Mouse (Mus musculus) v-Abl transformed pro-B cells (cell line): ENCODE results near the gene Ghsr.

ENCODE experiments used
- in situ Hi-C, 2 experiments: fragments of 400-800 bp; cut with MboI; formaldehyde crosslinking; loops; one replicate each; pipeline ENCODE4 v1.15.1; 2025; ENCODE audit not compliant: unreplicated experiment in 2 of 2

Gene Ghsr

DNA sequence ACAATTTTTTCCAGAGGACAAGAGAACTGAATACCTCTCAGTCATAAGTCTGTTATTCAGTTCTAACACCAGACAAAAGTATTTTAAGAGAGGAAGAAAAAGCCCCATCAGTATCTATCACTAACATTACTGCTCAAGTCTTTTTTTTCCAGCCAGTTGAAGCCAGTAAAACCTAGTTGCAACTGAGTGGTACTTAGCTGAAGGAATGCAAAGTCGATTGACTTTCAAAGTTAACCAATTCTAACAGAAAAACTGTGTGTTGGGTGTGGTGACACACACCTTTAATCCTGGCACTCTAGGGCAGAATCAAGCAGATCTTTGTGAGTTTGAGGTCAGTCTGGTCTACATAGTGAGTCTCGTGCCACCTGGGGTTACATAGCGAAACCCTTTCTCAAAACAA lies 35.3 kb downstream of the Ghsr start:
- in situ Hi-C loops: no loop called here

GRCm38 (mm10) chr3:27408564-27408963 lies 37.4 kb downstream of the Ghsr start:
- in situ Hi-C loops: no loop called here

GRCm38 (mm10) chr3:27411286-27411685 lies 40.1 kb downstream of the Ghsr start:
- in situ Hi-C loops: no loop called here

DNA sequence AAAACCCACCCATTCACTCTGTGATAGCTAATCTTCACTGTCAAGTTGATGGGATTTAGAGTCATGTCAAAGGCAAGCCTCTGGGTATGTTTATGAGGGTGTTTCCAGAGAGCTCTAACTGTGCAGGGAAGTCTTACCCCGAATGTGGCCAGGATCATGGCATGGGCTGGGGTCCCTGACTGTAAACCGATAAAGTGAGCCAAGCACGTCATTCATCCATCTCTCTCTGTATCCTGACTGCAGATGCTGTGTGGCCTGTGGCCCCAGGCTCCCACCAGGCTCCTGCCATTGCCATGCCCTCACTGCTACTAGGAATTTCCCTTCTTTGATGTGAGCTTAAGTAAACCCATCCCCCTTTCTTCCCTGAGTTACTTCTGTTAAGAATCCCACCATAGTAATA lies 42.4 kb downstream of the Ghsr start:
- in situ Hi-C loops: no loop called here

- in situ Hi-C loops: no loop called here
Measured at GRCm38 (mm10) chr3:27416786-27417185, 45.6 kb downstream of the Ghsr start.

DNA sequence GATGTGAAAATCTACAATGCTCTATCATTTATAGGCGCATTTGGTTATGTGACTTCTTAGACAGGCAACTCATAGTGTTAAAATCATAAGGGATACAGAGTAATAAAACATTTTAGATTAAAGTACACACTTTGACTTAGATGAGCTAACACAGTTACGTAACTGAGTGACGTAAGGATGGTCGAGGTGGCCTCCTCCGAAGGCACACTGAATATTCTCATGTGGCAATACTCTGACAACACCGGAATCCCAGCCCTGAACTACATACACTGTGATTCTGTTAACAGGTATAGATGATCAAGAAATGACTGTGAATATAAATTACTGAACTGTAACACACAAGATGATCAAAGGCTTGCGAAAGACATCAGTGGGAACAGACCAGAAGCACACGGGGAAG lies 47.5 kb downstream of the Ghsr start:
- in situ Hi-C loops: no loop called here

DNA sequence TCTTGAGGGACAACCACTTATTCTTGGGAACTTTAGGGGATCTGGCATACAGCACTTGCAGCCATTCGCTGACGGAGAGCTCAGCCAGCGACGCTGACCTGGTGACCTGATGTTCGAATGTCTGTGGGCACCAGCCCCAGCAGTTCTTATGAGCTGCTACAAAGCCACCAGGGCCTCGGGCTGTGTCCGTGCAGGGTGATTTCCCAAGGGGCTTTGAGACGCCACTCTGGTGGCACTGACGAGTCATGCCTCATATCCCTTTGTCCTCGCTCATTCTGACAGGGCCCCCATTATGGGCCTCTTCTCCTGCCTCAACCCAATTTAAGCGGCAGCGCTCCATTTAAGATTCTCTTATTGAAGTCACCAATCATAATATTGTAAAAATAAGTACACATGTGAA lies 50.8 kb downstream of the Ghsr start:
- in situ Hi-C loops: no loop called here

- in situ Hi-C loops: no loop called here
Measured at GRCm38 (mm10) chr3:27422521-27422920, 51.4 kb downstream of the Ghsr start.

GRCm38 (mm10) chr3:27424049-27424667 lies 53.0 kb downstream of the Ghsr start:
- in situ Hi-C loops: no loop called here

DNA sequence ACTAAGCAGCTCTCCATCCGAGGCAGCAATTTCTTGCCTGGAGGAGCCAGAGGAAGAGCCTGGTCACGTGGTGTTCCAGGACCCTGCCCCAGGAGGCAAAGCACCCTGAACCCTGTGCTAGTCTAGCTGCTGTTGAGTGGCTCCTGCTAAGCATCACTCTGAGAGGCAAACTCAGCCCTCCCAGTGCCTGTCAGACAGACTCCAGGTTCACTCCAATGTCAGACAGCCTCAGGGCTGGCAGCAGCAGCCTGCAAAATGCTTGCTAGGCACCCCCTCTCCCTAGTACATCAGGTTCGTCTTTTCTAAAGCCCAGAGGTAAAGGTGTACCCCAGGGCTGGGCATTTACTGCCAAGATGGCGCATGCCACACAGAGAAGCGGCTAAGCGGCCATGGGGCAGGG lies 56.3 kb downstream of the Ghsr start:
- in situ Hi-C loops: loop anchor here in 1 of 2 experiments (25.0 kb wide), 1 partner anchor 1310 kb away; no protein-coding TSS in a partner anchor
